Mouse (Mus musculus) effector memory CD4-positive, alpha-beta T cell, adult 7 months (primary cell): ENCODE data around the gene Gpx5. TPM values are rescaled to one million over a fixed set of nuclear protein-coding genes. Genes with fewer than 3 reads are reported as not detected.

Experiments used
- polyA plus RNA-seq: library from polyadenylated mRNA; unstranded; fragments of 100-300 nt; shearing (Covaris generic); gene quantifications from one replicate; pipeline ENCODE4 v1.2.1, GENCODE M21; 2017

Gene Gpx5
- polyA plus RNA-seq, result 0.30 TPM

DNA sequence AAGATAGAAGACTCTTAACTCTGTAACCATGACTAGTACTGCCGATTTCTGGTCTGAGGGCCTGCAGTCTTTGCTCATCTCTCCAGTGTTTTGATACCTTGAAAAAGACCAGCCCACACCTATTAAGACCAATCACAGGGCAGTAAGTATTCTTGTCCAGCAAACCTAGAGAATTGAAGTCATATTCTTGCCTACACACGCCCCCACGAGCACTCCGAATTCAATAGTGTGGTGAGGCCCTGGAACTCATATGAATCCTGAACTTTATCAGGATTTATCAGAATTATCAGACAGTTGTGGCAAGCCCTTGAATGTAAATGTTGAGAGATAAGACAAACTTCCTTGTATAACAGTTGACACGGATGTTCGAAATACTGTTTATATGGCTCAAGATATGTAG, at the start of gene Gpx5:
Gpx5 (minus strand) TSS at position 101 of the 400 bp plus-strand sequence.

DNA sequence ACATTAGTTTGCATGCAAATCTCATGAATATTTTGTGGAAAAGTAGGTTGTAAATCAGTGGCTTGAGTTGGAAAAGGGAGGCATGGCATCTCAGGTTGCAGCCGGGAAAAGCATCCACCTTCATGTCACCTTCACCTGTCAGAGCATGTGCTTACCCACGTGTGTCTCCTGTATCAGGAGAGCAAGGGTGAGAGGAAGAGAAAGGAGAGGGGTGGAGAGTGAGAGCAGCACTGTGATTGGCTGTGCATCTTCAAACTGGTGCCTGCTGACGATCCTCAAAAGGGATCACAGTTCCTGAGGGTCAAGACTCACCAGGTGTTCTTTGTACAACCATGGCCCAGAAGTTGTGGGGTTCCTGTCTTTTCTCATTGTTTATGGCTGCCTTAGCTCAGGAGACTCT, 19.4 kb upstream of the Gpx5 start, which contains the start of gene Gpx6:
Gpx6 (plus strand) TSS at position 200 of the 400 bp plus-strand sequence.

Other genes starting within 250 kb of the Gpx5 start
- gene Olfr1370, start 217.8 kb downstream of the Gpx5 start, polyA plus RNA-seq, result not detected
- gene Olfr1369-ps1, start 181.2 kb downstream of the Gpx5 start, polyA plus RNA-seq, result not detected
- not detected for gene Olfr263, start 163.1 kb downstream of the Gpx5 start, polyA plus RNA-seq
- gene Olfr1368, start 146.9 kb downstream of the Gpx5 start, polyA plus RNA-seq, result not detected
- 128 TPM for gene Trim27, start 113.3 kb downstream of the Gpx5 start, polyA plus RNA-seq
- gene Gpx6, start 19.4 kb upstream of the Gpx5 start, polyA plus RNA-seq, result 0.57 TPM
- not detected for gene Olfr1367, start 54.2 kb upstream of the Gpx5 start, polyA plus RNA-seq
- gene Zscan12, start 70.1 kb upstream of the Gpx5 start, polyA plus RNA-seq, result 3.7 TPM
- gene Zkscan3, start 110.0 kb upstream of the Gpx5 start, polyA plus RNA-seq, result 36.5 TPM
- 0.39 TPM for gene Pgbd1, start 148.3 kb upstream of the Gpx5 start, polyA plus RNA-seq
- 7.8 TPM for gene Zscan26, start 161.0 kb upstream of the Gpx5 start, polyA plus RNA-seq
- not detected for gene Nkapl, start 175.8 kb upstream of the Gpx5 start, polyA plus RNA-seq
- gene Zkscan4, start 186.2 kb upstream of the Gpx5 start, polyA plus RNA-seq, result not detected
- not detected for gene Gm10065, start 186.7 kb upstream of the Gpx5 start, polyA plus RNA-seq
- gene AK157302, start 202.5 kb upstream of the Gpx5 start, polyA plus RNA-seq, result 0.21 TPM
- gene Gm11273, start 208.7 kb upstream of the Gpx5 start, polyA plus RNA-seq, result 11.8 TPM
- gene Zkscan8, start 238.4 kb upstream of the Gpx5 start, polyA plus RNA-seq, result 2.6 TPM